Mouse (Mus musculus) spleen, postnatal 4 days (tissue): ENCODE results near the gene Hspa8.

Experiments
- DNase-seq, 2 experiments: peaks; one replicate each; pipeline ENCODE4 v3.0.0; 2022; ENCODE audit warnings: low spot score in 2 of 2

Hspa8 gene

GRCm38 (mm10) chr9:40808061-40808906, 7.5 kb downstream of the Hspa8 start:
- no peak for DNase-seq

- no peak for DNase-seq
Measured at GRCm38 (mm10) chr9:40808907-40809280, 8.1 kb downstream of the Hspa8 start.

GRCm38 (mm10) chr9:40811860-40812259, 11.1 kb downstream of the Hspa8 start:
- DNase-seq = peak; percentile 31 to 69

- no peak for DNase-seq
Measured at GRCm38 (mm10) chr9:40814060-40814459, 13.3 kb downstream of the Hspa8 start.

- no peak for DNase-seq
Measured at GRCm38 (mm10) chr9:40817325-40818028, 16.7 kb downstream of the Hspa8 start.

GRCm38 (mm10) chr9:40825601-40826000, 24.8 kb downstream of the Hspa8 start:
- no peak for DNase-seq

GRCm38 (mm10) chr9:40827366-40827765, 26.6 kb downstream of the Hspa8 start:
- DNase-seq = no peak

- DNase-seq = peak; percentile 65 to 91
Measured at GRCm38 (mm10) chr9:40834569-40834968, 33.8 kb downstream of the Hspa8 start.

- no peak for DNase-seq
Measured at GRCm38 (mm10) chr9:40836681-40837080, 35.9 kb downstream of the Hspa8 start.

- no peak for DNase-seq
Measured at GRCm38 (mm10) chr9:40839662-40840061, 38.9 kb downstream of the Hspa8 start.

GRCm38 (mm10) chr9:40851515-40851914, 50.7 kb downstream of the Hspa8 start:
- DNase-seq = no peak

GRCm38 (mm10) chr9:40858461-40859160, 57.8 kb downstream of the Hspa8 start:
- no peak for DNase-seq

GRCm38 (mm10) chr9:40859196-40859595, 58.4 kb downstream of the Hspa8 start:
- DNase-seq = no peak
